Mouse (Mus musculus) c-Kit-positive CD71-positive TER-119-positive erythroid progenitor cells, embryonic 14.5 days (primary cell): ENCODE data around the gene Spi1.

Experiments
- DNase-seq: peaks from one replicate; pipeline ENCODE4 v3.0.0-alpha.2; 2013; ENCODE audit warnings: low spot score

The Spi1 gene

GRCm38 (mm10) chr2:91125101-91125500 lies 42.9 kb downstream of the Spi1 start:
- DNase-seq = no peak

GRCm38 (mm10) chr2:91128761-91129160 lies 46.6 kb downstream of the Spi1 start:
- DNase-seq = no peak

DNA sequence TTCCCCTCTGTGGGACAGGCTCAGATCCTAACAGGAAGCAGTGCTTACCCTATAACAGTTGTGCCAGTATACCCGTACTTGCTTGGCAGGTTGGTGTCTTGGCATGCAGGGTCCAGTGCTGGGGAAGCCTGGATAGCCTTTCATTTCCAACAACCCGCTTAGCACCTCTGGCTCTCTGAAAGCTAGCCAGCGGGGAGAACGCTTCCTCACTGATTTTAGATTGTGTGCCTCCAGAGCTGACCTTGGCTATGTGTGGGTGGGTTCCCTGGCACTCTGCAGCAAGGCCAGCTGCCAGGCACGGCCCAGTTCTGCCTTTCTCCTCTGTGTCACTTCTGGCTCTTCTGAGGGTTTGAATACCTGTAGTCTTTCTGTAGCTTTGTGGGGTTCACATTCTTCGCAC lies 47.9 kb downstream of the Spi1 start:
- no peak for DNase-seq

DNA sequence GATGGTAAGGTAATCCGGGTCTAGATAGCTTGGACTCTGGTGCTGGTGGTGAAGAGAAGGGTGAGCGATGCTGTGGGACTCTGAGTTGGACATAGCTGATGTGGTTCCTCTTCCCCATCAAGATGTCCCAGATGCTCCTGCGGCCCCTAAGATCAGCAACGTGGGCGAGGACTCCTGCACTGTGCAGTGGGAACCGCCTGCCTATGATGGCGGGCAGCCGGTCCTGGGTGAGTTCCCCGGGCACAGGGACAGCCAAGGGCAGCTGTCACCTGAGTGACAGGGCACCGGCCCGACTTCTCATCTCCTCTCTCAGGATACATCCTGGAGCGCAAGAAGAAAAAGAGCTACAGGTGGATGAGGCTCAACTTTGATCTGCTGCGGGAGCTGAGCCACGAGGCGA lies 49.1 kb downstream of the Spi1 start:
- DNase-seq = no peak

DNA sequence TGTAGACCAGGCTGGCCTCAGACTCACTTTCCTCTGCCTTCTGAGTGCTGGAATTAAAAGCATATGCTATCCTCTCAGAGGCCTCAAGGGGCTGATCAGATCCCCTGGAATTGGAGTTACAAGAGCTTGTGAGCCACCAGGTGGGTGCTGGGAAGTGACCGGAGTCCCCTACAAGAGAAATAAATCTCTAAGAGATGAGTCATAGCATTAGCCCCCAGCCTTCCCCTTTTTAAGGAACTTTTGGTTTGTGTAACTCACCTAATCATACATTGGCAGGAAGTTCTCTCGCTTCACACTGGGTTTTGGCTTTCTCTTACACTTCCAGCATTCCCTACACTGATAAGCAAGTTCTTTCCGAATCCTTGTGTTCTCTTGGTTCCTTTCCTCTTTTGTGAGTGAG lies 49.8 kb downstream of the Spi1 start:
- no peak for DNase-seq

DNA sequence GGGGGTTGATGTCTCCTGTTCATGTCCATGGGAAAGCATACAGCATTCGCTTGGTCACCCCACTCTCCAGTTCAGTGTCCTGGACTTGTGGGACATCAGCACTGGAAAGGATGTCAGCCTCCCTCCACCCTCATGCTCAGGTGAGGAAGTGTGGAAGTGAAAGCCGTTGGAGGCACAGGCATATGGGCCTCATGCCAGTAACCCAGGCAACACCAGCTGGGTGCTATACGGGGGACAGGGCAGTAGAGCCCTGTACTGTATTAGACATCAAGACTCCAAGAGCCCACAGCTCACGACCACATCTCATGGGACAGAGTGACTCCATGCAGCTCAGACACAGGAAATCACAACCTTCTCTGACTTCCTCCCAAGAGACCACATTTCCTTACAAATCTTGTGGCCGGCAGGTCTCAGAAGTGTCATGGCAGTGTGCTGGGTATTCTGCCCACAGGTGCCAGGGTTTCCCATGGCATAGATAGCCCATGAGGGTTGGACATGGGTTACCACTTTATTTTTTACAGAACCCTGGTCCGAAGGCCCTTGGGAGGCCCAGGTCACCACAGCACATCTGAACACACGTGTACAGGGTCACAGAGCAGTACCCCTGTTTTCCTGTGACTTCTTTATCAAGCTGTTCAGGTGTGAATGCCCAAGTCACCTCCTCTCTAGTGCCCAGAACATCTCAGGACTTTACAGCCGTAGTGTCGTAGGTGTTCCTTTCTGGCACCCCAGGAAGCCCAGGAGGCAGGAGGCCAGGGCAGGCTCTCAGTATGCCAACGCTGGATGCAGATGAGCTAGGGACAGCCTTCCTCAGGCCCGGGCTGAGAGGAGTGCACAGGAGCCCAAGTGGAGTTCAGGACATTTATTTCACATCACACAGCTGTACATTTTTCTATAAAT lies 54.6 kb downstream of the Spi1 start:
- no peak for DNase-seq

- no peak for DNase-seq
Observed at GRCm38 (mm10) chr2:91137481-91137880, 55.3 kb downstream of the Spi1 start.

GRCm38 (mm10) chr2:91139311-91139710 lies 57.1 kb downstream of the Spi1 start:
- DNase-seq = no peak

- DNase-seq = no peak
Observed at GRCm38 (mm10) chr2:91139764-91140163, 57.6 kb downstream of the Spi1 start.

DNA sequence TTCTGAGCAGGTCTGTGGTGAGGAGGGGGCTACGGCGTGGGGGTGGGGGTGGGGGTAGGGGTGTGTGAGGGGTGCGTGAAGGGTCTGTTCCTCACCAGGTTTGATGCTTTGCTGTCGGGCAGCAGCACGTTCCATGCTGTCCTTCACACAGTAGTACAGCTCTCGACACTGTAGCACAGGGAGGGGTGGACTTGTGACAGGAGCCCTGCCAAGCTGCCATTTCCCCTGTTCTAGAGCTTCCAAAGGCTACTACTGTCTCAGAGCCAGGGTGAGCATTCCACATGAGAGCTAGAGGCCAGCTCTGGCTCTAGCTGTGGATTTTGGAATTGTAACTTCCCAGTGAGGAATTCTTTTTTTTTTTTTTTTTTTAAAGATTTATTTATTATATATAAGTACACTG lies 60.7 kb downstream of the Spi1 start:
- DNase-seq = no peak

GRCm38 (mm10) chr2:91143401-91143800 lies 61.2 kb downstream of the Spi1 start:
- no peak for DNase-seq

DNA sequence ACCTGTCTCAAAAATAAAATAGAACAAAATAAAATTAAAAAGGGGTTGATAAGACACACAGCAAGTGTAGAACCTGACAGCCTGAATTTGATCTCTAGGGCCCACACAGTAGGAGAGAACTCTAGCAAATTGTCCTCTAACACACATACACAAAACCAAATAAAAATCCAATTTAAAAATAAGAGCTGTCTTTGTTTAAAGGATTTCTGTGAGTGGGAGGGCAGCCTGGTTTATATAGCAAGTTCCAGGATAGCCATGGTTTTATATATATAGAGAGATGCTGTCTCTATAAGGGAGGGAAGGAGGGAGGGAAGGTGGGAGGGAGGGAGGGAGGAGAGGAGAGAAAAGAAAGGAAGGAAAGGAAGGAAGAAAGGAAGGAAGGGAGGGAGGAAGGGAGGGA lies 65.9 kb downstream of the Spi1 start:
- no peak for DNase-seq

DNA sequence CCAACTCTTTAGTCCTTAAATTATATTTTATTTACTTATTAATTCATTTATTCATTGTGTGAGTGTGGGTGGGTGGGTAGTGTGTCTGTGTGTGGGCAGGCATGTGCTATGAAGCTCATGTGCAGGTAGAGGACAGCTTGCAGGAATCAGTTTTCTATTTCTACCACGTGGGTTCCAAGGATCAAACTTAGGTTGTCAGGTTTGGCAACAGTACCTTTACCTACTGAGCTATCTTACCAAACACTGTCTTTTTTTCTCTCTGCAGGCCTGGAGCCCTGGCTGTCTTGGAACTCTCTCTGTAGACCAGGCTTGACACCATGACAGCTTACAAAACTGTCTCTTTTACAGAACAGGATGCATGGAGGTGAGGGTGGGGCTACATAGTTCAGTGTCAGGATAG lies 69.1 kb downstream of the Spi1 start:
- no peak for DNase-seq

- no peak for DNase-seq
Observed at GRCm38 (mm10) chr2:91152885-91153377, 70.7 kb downstream of the Spi1 start.

GRCm38 (mm10) chr2:91154091-91154490 lies 71.9 kb downstream of the Spi1 start:
- DNase-seq = no peak

DNA sequence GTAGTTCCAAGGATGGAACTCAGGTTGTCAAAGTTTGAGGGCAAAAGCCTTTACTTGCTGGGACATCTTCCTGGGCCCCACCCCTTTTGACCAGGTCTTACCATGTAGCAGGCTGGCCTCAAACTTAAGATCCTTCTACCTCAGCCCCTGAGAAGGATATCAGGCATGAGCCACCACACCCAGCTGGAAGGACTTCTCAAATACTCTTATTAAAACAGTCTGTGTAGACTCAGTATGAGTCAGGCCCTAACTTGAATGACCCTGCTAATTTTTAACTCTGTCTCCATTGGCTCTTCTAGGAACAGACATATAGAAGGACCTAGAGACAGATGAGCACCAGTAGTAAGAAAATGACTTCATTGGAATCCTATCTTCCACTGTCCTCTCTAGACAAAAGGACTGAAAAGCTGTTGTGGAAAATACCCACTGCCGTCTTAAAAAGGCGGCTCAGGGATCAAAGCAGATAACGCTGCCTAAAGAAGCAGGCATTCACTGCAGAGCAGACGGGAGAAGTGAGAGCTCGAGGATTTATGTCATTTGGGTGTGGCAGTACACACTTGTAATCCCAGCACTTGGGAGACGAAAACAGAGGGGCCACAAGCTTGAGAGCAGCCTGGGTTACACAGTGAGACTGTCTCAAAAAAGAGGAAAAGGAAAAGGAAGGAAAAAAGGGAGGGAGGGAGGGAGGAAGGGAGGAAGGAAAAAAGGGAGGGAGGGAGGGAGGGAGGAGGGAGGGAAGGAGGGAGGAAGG lies 75.0 kb downstream of the Spi1 start:
- DNase-seq = no peak

DNA sequence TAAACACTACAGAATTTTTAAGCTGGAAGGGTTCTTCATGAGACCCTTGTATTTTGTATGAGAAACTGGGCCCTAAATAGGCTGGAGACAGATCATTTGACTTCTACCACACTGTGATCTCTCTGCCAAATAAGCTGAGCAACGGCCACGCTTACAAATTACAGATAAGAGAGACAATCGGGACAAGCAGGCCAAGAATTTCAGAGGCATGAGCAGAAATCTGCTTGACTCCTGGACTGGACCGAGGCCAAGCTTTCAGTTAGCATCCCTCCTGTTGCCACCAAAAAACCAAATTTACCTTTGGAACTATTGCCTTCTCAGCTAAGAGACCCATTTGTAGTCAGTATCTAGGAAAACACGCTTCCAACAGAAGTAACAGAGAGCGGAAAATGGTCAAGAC lies 78.4 kb downstream of the Spi1 start:
- no peak for DNase-seq

GRCm38 (mm10) chr2:91162952-91163351 lies 80.8 kb downstream of the Spi1 start:
- DNase-seq = no peak

DNA sequence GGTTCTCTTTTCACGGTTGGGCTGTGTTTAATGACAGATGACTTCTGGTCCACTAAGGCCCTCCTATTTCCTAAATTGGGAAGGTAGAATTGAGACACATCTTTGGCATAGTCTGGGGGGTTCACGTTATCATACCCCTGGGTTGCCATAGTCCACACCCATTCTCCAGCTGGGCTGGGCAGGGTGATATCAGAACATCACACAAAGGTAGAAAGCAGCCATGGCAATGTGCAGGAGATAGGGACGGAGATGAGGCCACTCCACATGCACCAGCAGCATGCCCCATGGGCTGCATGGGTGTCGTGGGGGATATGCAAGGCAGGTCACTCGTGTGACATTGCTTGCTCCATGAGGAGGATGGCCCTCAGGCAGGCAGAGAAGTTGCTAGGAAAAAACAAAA lies 81.3 kb downstream of the Spi1 start:
- no peak for DNase-seq

DNA sequence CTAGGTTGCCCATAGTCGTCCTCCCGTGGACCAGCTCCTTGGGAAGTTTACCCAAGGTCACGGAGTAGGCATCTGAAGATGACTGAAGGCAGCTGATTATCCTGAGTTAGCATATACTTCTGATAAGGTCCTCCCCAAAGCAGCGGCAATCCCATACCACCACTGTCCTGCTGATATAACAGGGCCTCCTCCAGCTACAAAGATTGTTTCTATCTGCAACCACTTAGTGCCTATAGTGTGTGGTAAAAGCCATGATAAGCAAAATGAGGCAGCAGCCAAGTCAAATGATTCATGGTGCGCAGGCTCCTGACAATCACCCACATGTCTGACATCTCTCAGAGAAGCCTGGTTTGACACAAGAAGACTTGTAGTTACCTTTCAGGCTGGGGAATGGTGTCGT lies 82.8 kb downstream of the Spi1 start:
- DNase-seq = peak; percentile 26
